Comparison of ENCODE assay signal across 8 mouse cellular contexts in the genomic region with DNA sequence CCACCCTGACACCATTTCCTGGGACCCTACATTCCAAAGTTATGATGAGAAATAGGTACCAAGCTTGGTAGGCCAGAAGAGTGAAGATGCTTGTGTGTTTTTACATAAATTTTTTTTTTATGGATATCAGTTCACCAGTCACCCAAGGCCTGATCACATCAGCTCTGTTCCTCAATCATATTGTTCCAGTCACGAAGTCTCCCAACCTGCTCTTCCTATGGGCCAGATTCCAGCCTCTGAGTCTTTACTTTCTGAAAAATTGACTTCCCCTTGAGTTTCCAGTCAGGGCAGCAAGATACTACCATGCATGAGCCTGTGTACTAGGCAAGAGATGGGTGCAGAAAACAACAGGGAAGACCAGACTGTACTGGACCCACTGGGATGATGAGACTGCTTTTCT. TPM values are rescaled to one million over a fixed set of nuclear protein-coding genes. Genes with fewer than 3 reads are reported as not detected.
DNase-seq lines count a peak whose midpoint lies in the region; ATAC-seq lines count a peak whose summit lies in the region.

A gene (minus strand): TSS at position 101 of the 400 bp plus-strand sequence.

- no peaks in the 10 kb centered on the region for H3K27me3 ChIP-seq in hindbrain, embryonic 16.5 days (replicated peaks; ENCODE audit: control insufficient read depth, insufficient read depth, low read length)

- H3K4me2 ChIP-seq in hindbrain, embryonic 16.5 days (ENCODE audit: low read length): peak within 1 kb of the TSS; percentile 61

- H3K36me3 ChIP-seq in hindbrain, embryonic 16.5 days (ENCODE audit: control insufficient read depth, insufficient read depth, low read length): no peaks in the 10 kb centered on the region
- peaks cover 4% of the 10 kb centered on the region; the same call in 1 of the 2 replicates for H3K36me3 ChIP-seq in macrophage (ENCODE audit: inconsistent target)

- H3K4me3 ChIP-seq in hindbrain, embryonic 16.5 days (ENCODE audit: low read length): peak within 1 kb of the TSS; percentile 66
- H3K4me3 ChIP-seq in macrophage (ENCODE audit: inconsistent target): peak within 1 kb of the TSS; percentile 71

- ATAC-seq in frontal cortex, adult (ENCODE audit: low TSS enrichment): no peak
- ATAC-seq in hindbrain, embryonic 16.5 days: no peak

- H3K9me3 ChIP-seq in hindbrain, embryonic 16.5 days (ENCODE audit: control insufficient read depth, low read length): no peaks in the 10 kb centered on the region

- H3K4me1 ChIP-seq in hindbrain, embryonic 16.5 days (ENCODE audit: control insufficient read depth, insufficient read depth, low read depth, low read length): peaks cover 27% of the 10 kb centered on the region

- peak within 1 kb of the TSS; percentile 49 for H3K9ac ChIP-seq in hindbrain, embryonic 16.5 days (ENCODE audit: low read depth, low read length)

- H3K27ac ChIP-seq in hindbrain, embryonic 16.5 days (ENCODE audit: low read depth, low read length): peak within 1 kb of the TSS; percentile 63
- 0 out of 2 replicates have a peak within 1 kb of the TSS, but pooled peaks have one; percentile 25 for H3K27ac ChIP-seq in macrophage

- 74% methylated on average over 1 of the region's 1 CpGs for WGBS in hindbrain, embryonic 16.5 days
- 100% methylated on average over 1 of the region's 1 CpGs for WGBS in macrophage (ENCODE audit: missing documents)

- no peak for DNase-seq in frontal cortex, adult 2 months (ENCODE audit: extremely low spot score in 1 of 2, low spot score in 1 of 2)
- no peak for DNase-seq in adrenal gland, adult 2 months
- DNase-seq in gastrocnemius, adult 18-20 months (ENCODE audit: low spot score): no peak
- no peak for DNase-seq in spleen, adult 12 weeks (ENCODE audit: low spot score)
- DNase-seq in thymus, postnatal 36 days: no peak

- H3K79me2 ChIP-seq in macrophage (ENCODE audit: inconsistent target): peaks cover 34% of the 10 kb centered on the region

RNA-seq across cellular contexts. Expression of the gene that starts here (rescaled TPM):
- polyA plus RNA-seq in frontal cortex, adult 2 months (2012; rRNA removed): 190 and 223 TPM in 2 replicates
- total RNA-seq in adrenal gland, adult 2 months (2021): 100 to 1,000 TPM; 142 to 166 TPM
- 66.7 and 70.9 TPM in 2 replicates for polyA plus RNA-seq in adrenal gland, adult 2 months (2012; rRNA removed)
- total RNA-seq in gastrocnemius, adult 18-20 months (2021): 10 to 100 TPM; 62.1 to 74.1 TPM
- 161 and 194 TPM in 2 replicates for polyA plus RNA-seq in hindbrain, embryonic 16.5 days (2015; fragmentation: Nextera tagmentation; extraction: Ambion mirVana)
- total RNA-seq in macrophage (2018; cell fraction: chromatin; rRNA removed): 1,000 to 10,000 TPM in 2 of 26 experiments, 100 to 1,000 TPM in 24; 632 to 1,038 (median 821) TPM
- 100 to 1,000 TPM; 104 to 184 (median 143) TPM for total RNA-seq in macrophage (2018; cell fraction: cytosol; rRNA removed)
- 100 to 1,000 TPM; 322 to 672 (median 460) TPM for total RNA-seq in macrophage (2018; cell fraction: nucleus; rRNA removed)
- 138 to 351 TPM (median 174 TPM) in 3 replicates for polyA plus RNA-seq in macrophage (2018)
